Mouse (Mus musculus) layer of hippocampus, adult 18-20 months (tissue): ENCODE measurements at regions not wholly inside any gene's neighbourhood (a gene's known extent, or its start where the extent isn't known, plus 50 kb on each side); places are given as distances from the start of the nearest gene placed in this dataset.

Experiments
- DNase-seq, 2 experiments: peaks; one replicate each; pipeline ENCODE4 v3.0.0; 2022; ENCODE audit warnings: low spot score in 2 of 2

DNA sequence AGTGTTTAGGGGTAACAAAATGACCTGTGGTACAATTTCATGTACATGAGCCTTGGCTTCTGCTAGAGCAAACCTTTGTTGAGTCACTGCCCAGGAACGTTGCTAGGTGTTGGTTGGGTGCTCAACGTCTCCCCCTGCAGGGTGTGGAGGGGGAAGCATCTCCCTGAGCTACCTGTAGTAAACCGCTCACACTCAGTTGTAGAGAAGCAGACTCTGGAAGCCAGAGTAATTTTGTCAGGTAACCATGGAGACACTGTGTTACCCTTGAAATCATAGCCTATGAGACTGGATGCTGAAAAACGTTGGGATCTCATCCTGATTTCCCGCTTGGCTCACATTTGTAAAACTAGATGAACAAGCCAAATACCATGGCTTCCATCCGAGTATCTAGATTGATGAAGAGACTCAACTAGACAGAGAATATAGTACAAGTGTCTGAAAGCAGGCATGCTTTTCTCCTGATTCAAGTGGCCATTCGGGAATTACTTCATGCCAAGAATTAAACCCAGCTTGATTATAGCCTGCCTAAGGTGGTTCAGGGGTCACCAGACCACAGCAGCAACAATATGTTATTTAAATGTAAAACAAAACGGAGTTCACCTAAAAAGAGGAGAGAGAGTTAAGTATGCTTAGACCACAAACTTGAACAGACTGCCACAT, 63.7 kb upstream of the Ctla4 start:
- peak in 1 of 2 experiments; percentile 73 for DNase-seq

DNA sequence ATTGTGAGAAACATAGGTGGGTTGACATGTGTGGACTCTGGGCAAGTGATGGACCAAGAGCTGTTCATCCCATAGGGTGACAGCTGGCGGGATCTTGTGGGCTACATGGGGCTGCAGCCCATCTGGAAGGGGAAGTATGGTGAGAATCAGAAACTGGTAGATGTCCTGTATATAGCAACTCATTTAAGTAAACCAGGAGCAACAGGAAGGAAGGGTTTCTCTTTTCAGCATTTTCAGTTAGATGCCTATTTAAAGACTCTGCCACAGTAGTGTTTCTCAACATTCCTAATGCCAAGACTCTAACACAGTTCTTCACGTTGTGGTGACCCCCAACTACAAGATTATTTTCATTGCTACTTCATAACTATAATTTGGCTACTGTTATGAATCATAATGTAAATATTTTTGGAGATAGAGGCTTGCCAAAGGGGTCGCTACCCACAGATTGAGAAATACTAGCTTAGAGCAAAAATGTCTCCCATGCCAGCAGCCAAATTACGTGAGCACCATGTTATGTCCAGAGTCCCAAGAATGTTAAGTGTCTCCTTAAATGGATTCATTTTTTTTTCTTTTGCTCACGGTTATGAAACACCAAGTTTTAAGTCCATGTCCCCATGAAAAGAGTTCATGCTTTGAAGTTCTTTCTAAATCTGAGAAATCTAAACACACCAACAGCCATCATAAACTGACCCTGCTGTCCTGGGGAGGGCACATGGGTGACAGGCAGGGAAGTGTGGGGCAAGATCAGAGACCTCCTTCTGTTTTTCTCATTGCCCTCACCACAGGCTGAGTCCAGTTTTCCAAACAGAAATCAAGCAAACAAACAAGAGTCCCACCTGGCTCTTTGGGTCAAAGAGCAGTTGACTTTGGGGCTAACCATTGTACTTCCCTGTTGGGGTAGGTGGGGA, 62.3 kb upstream of the Ctla4 start:
- no peak for DNase-seq

DNA sequence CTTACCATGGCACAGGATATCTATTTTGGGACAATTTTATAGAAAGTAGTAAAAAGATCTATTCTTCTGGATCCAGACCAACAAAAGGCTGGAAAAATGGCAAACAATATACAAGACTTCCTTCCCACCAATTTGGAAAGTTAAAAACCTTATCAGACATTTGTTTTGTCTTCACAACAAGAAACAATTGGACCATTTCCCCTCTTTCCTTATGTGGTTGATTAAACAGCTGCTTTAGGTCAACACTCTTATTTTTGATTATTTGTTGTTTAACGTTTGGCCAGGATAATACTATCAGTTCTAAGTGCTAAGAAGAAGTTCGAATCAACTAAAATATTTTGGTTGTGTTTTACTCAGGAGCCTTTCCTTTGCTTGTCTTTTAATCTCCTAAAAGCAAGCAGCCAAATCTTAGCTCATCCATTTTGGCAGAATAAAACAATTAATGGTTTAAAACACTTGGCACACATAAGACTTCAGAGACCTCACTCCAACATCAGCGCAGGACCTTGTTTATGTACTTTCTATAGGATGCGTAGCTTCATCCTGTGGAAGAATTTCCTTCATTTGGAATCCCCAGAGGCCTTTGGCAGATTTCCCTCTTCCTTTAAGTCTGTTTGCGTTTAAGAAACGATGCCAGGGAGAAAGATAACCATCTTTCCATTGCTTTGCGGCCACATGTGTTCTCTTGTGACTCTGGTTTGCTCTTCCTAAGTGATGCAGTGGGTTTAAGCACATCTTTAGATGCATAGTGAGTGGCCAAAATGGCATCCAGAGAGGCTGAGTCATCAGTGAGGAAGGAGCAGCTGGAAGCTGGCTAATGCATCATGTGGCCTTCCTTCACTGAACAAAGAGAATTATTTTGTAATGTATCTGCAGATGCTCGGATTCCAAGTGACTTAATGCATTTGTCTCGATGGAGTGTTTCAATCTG, 61.3 kb upstream of the Ctla4 start:
- no peak for DNase-seq

DNA sequence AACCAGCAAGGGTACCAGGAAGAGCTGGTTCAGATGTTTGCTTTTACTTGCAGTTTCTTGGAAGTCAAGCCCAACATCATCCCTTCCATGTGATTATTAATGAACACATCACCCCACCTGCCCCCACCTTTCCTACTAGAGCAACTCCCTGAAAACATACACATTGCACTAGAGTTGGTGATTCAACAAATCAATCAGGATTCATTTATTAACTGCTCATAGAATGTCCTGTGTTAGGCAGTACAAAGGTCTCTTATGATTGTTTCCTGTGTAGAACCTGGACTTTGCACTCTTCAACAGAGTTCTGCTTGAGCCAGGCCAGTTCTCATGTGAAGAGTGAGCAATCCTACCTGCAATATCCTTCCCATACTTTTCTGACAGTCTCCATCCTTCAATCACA, 59.8 kb upstream of the Ctla4 start:
- DNase-seq = no peak

DNA sequence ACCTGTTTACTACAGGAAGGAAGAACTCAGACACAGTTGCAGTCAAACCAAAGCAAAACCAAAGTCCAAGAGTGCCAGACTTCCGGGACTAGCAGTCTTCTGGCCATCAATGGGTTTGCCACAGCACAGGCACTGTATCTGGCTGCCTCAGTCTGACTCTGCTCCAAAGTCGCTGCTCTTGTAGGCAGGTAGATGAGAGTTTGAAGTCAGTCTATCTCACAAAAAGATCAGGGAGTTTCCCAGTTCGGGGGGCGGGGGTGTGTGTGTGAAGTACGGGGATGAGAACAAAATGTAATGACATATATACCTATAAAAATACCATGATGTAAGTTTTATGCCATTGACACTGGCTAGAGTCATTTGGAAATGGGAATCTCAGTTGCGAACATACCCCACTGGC, 58.6 kb upstream of the Ctla4 start:
- DNase-seq = no peak

DNA sequence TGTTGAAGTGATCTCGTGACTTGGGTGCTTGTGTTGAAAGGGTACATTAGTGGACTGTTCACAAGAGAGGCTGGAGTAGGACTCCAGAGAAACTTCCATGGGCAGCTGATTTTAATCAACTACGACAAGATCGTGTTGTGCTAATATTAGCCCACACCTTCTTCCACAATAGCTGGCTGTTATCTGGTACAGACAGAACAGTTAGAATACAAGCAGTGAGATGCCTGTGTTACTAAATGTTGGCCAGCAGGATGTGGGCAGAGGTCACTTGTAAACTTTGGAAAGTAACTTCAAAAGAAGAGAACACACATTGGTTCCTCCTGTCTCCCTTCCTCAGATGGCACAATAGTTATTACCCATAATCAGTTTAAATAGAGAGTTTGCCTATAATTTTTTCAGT, 57.0 kb upstream of the Ctla4 start:
- DNase-seq = no peak

DNA sequence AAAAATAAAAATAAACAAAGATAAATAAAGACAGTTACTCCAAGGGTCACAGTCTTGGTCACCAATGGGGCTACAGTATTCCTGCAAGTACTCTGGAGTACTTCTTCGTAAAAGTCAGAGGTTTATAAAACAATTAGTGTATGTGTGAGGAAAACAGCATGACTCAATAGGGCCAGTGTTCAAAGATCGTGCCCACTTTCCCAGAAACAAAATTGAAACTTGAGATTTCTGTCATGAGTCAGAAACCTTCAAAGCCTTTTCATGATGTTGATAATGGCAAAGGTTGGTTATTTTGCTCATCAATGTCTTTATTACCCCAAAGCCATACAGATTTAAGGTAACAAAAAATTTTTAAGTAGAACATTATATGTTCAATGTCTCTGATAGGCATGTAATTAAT, 53.1 kb upstream of the Ctla4 start:
- no peak for DNase-seq
